Mouse (Mus musculus): ENCODE measurements around the gene Sigmar1.

Gene Sigmar1

DNA sequence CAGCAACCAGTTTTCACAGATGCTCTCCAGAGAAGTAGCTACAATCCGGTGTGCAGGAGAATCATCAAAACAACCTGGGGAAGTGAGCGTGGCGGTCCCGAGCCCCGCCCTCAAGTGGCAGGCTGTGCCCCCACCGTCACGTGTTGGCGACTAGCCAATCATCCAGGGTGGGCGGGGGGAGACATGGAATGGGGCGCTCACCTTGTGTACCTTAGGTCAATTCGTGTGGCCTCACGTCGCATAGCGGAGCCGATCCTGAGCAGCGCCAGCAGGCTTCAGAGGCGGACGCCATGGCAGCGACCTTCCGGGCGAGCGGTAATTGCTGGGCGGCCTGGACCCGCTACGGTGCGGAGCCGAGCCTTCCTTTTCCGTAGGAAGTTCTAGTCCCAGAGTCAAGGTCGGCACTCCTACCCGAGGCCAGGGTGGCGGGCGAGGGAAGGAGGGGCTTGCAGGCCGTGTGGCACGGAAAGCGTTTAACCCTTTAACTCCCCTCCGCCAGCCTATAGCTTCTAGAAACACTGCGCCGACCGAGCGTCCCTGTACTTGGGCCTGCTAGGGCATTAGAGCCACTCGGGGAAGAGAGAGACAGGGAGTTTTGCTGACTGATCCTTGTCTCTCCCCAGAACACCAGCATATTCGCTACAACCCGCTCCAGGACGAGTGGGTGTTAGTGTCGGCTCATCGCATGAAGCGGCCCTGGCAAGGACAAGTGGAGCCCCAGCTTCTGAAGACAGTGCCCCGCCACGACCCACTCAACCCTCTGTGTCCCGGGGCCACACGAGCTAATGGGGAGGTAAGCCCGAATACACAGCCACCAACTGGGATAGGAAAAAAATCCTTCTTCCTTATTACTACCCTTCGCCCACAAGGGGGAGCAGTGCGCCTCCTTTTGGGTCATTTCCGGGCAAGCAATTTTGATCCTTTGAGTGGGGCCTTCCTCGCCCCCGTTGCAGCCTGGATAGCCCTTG, at the start of gene Sigmar1:
Sigmar1 (minus strand) TSS at position 820 of the 968 bp plus-strand sequence.
- in situ Hi-C loops (cut with MboI, MseI), result loop anchor here (10.0 to 25.0 kb wide), 3 partner anchors 159 to 509 kb away; partner anchors contain the start of gene Ccl21b (in 1 of the 2)

DNA sequence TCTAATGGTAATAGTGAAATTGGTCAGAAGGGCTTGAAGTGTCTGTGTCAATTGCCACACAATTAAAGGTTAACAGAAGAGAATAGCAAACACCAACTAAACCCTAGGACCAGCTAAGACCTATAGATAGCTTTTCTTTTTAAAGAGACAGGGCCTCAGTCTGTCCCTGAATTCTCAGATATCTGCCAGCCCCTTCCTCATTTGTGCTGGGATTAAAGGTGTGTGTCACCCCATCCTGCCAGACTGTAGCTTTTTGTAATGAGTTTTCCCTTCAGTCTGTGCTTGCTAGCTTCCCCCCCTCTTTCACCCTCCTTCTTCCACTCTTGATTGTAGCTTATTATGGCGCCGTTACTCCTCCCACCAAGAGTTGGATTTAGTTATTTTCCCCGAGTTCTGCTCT, 27.2 kb upstream of the Sigmar1 start:
- in situ Hi-C loops (cut with MboI, MseI), result loop anchor here (10.0 kb wide), 1 partner anchor 142 kb away; no protein-coding TSS in a partner anchor

DNA sequence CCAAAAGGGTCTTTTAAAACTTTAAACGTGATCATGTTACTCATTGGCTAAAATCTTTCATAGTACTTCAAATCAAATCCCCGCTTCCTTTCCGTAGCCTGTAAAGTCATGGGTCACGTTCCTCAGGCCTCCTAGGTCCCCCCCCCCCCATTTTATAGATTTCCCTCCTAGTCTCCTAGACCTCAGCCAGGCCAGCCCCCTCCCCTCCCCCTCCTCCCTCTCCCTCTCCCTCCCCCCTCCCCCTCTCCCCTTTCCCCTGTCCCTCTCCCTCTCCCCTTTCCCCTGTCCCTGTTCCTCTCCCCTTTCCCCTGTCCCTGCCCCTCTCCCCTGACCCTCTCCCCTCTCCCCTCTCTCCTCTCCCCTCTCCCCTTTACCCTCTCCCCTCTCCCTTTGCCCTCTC, 26.8 kb upstream of the Sigmar1 start:
- in situ Hi-C loops (cut with MboI, MseI), result loop anchor here (10.0 kb wide), 1 partner anchor 142 kb away; no protein-coding TSS in a partner anchor

DNA sequence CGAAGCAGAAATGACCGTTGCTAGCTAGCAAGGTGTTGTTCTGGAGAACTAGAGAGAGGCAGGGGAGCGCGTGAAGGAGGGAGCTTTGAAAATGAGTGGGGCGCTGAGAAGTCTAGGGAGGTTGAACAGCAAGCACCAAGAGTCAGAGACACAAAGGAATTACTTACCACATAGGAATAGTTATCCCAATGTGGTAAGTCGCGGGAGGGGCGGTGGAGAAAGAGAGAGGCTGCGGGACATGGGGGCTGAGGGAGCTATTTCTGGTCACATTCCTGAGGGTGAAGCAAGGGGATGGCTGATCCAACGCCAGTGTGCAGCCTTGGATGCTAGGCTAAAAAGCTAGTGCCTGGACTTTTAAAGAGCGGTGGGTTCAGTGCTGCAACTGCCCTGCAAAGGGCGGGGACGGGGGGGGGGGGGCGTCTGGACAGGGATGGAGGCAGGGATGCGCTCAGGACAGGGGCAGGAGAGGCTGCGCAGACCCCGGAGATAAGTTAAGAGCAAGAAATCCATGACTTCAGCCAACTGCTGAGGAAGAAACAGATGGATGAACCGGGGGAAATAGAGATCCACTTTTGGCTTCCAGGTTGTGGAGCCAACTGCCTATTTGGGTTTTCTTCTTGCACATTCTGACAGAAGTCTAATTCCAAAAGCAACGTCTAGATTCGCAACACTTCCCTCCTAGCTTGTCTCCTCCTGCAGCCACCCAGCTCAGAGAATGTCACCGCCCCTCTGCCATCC, 26.0 kb upstream of the Sigmar1 start:
- in situ Hi-C loops (cut with MboI, MseI), result loop anchor here (10.0 kb wide), 1 partner anchor 143 kb away; no protein-coding TSS in a partner anchor

DNA sequence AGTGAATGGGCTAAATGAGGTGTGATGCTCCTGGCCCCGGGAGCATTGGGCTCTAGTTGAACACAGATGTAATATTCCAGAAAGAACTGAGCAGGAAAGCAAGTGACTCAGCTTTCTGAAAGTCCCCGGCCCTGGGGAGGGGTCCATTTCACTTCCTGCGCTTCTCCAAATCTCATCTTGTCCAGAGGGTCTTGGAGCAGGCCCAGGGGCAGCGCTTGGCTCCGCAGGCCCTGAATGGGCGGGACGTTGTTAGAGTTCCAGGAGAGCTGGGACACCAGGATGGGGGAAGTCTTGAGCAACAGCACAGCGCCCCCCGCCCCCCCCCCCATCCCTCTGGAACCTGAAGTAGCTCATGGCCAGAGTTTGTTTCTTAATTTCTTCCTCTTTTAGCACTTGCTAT, 25.3 kb upstream of the Sigmar1 start:
- in situ Hi-C loops (cut with MboI, MseI), result loop anchor here (10.0 kb wide), 1 partner anchor 144 kb away; no protein-coding TSS in a partner anchor

DNA sequence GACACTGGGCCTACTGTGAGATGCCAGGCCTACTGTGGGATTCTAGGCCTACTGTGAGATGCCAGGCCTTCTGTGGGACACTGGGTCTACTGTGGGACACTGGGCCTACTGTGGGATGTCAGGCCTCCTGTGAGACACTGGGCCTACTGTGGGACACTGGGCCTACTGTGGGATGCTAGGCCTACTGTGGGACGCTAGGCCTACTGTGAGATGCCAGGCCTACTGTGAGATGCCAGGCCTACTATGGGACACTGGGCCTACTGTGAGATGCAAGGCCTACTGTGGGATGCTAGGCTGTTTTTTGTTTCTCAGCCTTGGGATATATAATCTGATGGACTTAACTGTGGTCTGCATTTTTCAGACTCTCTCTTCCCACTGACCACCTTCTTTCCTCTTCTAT, 19.9 kb upstream of the Sigmar1 start:
- in situ Hi-C loops (cut with MboI, MseI), result loop anchor here (5.0 to 10.0 kb wide), 4 partner anchors 279 to 969 kb away; partner anchors contain the start of genes 4930578G10Rik (in 1 of the 2) and Gm13306 (in 1 of the 2)

DNA sequence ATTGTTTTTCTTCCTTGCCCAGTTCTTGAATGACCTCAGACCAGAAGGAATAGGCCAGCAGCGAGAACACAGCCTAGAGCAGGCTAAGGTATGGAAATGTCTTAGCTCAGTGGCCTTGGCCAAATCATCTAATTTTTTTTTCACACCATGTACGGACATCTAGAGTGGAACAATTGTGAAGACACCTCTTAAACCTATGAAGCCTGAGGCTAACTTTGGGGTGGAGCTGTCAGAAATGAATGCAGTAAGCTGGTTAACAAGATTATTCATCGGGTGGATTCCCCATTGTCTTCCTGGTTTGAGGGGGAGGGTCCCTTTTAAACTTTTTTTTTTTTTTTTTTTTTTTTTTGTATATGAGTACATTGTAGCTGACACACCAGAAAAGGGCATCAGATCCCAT, 18.5 kb upstream of the Sigmar1 start:
- in situ Hi-C loops (cut with MboI, MseI), result loop anchor here (5.0 to 25.0 kb wide), 5 partner anchors 280 to 970 kb away; partner anchors contain the start of genes 4930578G10Rik (in 1 of the 2) and Ccl21b (in 1 of the 2)

DNA sequence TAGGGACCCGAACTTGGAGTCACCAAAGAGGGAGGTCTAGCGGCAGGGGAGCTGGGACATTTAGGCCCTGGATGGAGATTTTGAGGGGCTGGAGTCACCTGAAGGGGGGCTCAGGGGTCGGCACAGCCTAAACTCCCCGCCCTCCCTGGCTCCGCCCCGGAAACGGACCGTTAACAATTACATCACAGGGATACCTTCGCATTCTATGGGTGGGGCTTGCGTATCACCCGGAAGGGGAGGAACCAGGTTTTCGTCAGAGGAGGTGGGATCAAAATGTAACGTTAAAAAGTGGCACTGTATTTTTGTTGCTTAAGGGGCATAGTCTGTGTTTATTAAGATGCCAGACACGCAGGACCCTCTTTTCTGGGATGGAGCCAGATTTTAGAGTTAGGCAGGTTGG, 18.0 kb upstream of the Sigmar1 start, which contains the start of gene Ccl27a:
Ccl27a (minus strand) TSS at position 246 of the 400 bp plus-strand sequence.
- in situ Hi-C loops (cut with MboI, MseI), result loop anchor here (5.0 to 25.0 kb wide), 5 partner anchors 281 to 971 kb away; partner anchors contain the start of genes 4930578G10Rik (in 1 of the 2) and Ccl21b (in 1 of the 2)

DNA sequence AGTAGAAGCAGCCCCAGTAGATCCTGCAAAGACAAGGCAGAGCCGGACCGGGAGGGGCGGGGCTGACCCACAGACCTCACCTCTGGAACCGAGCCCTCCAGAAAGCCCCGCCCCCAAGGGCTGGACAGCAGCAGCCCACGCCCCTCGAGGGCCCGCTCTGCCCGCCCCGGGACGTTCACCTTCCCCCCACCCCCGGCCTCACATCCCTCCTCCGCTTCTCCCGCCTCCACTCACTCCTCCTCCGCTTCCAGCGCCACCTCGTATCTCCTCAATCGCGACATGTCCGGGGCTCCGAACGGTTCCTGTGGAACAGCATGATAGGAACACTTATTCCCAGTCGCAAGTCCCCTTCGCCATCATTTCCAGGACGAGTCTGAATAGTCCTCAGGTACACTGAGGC, 17.5 kb upstream of the Sigmar1 start:
- in situ Hi-C loops (cut with MboI, MseI), result loop anchor here (5.0 to 25.0 kb wide), 5 partner anchors 281 to 971 kb away; partner anchors contain the start of genes 4930578G10Rik (in 1 of the 2) and Ccl21b (in 1 of the 2)

DNA sequence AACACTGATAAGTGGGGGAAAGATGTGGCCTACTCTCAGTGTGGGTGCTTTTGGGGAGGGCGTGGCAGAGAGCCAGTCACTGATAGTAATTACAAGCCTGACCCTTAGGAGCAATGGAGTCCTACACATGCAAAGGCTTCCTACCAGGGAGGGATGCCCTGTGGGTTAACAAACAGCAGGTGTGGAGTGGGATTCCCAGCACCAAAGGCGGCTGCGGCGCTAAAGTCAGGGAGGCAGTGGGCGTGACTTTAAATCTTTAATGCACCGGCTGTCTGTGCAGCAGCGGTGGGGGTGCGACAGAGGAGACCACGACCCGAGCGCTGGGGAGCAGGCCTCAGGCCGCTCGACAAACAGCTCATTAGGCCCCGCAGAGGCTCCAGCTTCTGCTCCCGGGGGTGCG, 17.0 kb upstream of the Sigmar1 start:
- in situ Hi-C loops (cut with MboI, MseI), result loop anchor here (5.0 to 25.0 kb wide), 5 partner anchors 282 to 972 kb away; partner anchors contain the start of genes 4930578G10Rik (in 1 of the 2) and Ccl21b (in 1 of the 2)

DNA sequence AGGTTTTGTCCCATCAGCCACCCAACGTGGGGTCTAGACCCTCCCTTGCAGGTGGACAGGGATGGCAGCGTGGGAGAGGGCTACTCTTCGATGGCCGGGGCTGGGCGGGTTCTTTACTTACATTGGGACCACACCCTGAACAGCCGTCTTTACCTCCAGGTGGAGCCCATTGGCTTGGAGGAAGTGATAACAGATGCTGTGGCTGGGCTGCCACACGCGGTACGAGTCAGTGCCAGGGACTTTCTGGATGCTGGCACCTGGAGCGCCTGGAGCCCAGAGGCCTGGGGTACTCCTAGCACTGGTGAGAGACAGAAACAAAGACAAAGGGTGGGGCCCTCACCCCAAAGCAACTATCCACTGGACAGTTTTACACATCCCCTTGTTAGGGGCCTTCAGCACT, 11.3 kb upstream of the Sigmar1 start:
- in situ Hi-C loops (cut with MboI, MseI), result loop anchor here in 1 of 2 experiments (5.0 to 25.0 kb wide), 3 partner anchors 398 to 890 kb away; partner anchors contain the start of genes Ccl21b, Ccl27b and Gm13305

DNA sequence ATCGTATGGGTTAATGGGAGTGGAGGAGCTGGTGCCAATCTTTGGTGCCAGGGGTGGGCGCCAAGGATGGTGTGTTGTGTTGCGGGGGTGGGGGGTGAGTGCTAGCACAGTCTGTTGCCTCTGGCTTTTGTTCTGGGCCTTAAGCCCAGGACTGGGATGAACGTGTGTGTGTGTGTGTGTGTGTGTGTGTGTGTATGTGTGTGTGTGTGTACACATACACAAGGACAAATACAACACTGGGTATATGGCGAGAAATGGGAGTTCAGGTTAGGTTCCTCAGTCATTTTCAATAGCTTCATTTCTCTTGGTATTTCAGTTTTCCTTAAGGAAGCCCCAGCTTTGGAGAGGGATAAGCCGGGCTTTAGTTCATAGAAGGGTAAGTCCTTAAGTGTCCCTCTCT, 7.2 kb upstream of the Sigmar1 start:
- in situ Hi-C loops (cut with MboI, MseI), result loop anchor here in 1 of 2 experiments (10.0 to 25.0 kb wide), 2 partner anchors 402 to 499 kb away; partner anchors contain the start of genes Ccl21b and Gm13305

DNA sequence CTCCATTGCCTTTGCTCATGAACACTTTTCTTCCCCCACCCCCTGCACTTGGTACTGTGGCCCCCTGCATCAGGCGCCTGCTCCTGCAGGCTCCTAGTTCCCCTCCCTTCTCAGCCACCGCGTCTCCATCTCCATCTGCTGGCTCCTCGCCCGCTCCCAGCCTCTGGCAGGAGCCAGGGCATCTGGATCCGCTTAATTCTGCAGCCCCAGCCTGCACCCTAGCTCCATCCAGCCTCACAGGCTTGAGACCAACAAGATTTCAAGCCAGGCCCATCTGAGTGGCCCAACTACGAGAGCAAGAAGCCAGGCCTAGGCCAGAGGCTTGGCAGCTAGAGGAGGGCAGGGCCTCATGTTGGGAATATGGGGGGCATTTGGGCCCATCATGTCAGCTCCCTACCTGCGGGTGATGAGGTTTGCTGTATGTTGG, 6.7 kb upstream of the Sigmar1 start:
- in situ Hi-C loops (cut with MboI, MseI), result loop anchor here in 1 of 2 experiments (10.0 to 25.0 kb wide), 2 partner anchors 402 to 500 kb away; partner anchors contain the start of genes Ccl21b and Gm13305

DNA sequence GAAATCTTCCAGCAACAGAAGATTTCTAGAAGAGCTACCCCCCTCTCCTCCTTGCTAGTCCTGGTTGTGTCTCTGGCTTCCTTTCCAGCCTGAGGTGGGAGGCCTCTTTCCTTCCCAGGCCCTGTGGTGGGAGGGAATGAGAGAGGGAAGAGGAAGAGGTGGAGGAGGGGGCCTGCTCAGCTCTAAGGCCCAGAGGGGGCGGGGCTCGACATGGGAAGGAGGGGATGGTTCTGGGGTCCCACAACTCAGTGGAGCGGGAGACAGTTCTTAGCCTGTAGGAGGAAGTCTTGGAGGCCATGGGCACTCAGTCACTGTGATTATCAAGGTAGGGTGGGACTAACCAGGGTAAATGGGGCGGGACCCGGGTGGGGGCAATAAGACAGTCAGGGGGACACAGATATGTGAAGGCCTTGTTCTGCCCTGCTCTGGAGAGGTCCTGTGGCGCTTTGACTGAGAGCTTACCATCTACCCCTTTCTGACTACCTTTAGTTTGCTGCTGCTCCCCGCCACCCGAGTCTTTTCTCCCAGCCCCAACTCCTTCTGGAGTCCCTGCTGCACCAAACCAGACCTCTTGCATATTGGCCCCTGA, 6.2 kb upstream of the Sigmar1 start:
- in situ Hi-C loops (cut with MboI, MseI), result loop anchor here in 1 of 2 experiments (10.0 to 25.0 kb wide), 2 partner anchors 403 to 500 kb away; partner anchors contain the start of genes Ccl21b and Gm13305

DNA sequence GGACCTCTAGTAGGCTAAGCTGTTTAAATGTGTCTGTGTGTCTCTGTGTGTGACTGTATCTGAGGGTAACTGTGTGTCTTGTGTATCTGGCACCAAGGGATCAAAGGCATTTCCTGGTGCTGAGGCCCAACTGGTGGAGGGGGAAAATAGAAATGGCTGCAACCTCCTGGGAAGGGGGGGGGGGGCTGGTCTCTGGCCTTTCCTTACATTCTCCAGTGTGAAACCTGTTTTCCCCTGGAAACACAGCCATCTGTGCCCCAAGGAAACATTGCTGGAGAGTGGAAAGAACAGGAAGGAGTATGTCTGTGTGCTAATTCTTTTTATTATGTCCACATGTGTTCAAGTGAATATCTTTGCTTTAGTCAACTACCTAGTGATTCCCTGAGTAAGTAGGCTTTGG, 5.7 kb upstream of the Sigmar1 start:
- in situ Hi-C loops (cut with MboI, MseI), result loop anchor here in 1 of 2 experiments (10.0 to 25.0 kb wide), 2 partner anchors 403 to 501 kb away; partner anchors contain the start of genes Ccl21b and Gm13305

DNA sequence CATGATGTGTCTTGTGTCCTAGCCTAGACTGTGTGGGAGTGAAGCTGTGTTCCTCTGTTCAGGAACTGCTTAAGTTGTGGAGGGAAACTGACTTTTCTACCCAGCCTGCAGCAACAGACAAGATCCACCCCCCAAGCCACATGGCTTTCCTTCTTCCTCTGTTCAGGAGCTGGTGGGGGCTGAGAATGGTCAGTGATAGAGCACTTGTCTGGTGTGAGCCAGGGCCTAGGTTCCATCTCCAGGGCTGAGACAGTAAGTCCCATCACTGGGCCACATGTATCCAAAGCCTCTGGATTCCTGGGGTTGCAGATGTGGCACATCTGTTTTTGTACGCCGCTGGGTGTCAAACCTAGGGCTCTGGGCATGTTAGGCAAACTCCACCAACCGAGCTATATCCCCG, 5.0 kb upstream of the Sigmar1 start:
- in situ Hi-C loops (cut with MboI, MseI), result loop anchor here in 1 of 2 experiments (10.0 to 25.0 kb wide), 2 partner anchors 404 to 501 kb away; partner anchors contain the start of genes Ccl21b and Gm13305

DNA sequence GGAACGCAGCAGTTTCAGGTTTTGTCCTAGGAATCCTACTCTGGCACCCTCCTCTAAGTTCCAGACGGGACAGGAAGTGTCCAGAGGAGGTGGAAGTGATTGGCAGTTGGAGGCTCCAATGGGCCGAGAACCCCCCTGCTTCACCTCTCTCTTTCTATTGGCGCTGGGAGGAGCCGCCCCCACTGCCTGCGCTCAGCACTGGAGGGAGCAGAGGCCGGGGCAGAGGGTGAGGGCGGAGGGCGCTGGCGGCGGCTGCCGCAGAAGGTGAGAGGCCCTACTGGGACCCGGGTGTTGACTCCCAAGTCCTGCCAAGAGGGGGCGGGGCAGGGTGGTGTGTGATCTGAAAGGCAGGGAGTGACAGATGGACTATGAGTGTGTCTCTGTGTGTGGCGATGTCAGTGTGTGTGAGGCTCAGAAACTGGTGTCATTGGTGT, 4.3 kb upstream of the Sigmar1 start:
- in situ Hi-C loops (cut with MboI, MseI), result loop anchor here in 1 of 2 experiments (10.0 to 25.0 kb wide), 2 partner anchors 404 to 502 kb away; partner anchors contain the start of genes Ccl21b and Gm13305

DNA sequence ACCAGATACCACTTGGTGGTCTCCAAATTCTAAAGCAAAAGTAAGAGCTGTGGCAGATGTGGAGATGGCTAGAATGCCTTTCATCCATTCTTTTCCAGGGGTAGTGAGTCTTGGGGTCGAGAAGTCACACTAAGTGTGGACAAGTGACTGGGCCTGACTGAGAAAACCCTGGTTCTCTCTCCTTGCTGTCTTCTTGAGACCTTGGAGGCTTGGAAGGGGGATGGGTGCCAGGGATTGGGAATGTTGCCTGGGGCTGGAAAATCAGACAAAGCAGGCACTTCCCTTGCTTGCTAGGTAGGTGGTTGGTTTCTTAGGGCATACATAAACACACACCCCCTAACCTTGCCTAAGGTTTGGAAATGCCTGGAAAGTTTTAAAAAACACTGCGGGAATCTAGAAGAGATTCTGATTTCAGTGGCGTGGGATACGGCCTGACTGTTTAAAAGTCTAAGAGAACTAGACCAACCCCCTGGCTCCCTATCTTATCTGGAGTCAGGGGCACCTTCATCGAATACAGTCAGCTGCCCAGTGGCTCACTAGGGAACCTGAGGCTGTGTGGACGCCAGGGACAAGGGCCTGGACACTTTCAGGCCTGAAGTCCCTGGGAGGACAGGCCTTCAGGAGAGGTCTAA, 3.8 kb upstream of the Sigmar1 start:
- in situ Hi-C loops (cut with MboI, MseI), result loop anchor here (10.0 to 25.0 kb wide), 4 partner anchors 155 to 505 kb away; partner anchors contain the start of genes Ccl21b (in 1 of the 2) and Gm13305 (in 1 of the 2)

DNA sequence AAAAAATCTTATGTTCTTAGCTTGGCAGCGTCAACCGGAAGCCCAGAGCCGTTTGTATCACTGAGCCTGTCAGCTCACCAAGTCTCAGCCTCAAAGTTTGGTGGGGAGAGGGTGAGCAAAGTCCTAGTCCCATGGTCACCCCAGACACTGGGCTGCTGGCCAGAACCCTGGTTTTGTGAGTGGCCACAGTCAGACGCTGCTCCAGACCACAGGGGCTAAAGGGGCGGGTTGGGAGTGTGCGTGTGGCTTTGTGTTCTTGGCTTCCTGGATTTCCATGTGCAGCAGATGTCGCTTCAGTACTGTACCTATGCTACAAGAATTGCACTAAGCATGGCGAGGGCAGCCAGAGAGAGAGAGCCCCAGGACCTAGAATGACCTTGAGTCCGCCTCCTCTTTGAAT, 3.2 kb upstream of the Sigmar1 start:
- in situ Hi-C loops (cut with MboI, MseI), result loop anchor here (10.0 to 25.0 kb wide), 3 partner anchors 156 to 506 kb away; partner anchors contain the start of gene Ccl21b (in 1 of the 2)
